Mouse (Mus musculus): ENCODE data around the gene Lgals4.

DNA sequence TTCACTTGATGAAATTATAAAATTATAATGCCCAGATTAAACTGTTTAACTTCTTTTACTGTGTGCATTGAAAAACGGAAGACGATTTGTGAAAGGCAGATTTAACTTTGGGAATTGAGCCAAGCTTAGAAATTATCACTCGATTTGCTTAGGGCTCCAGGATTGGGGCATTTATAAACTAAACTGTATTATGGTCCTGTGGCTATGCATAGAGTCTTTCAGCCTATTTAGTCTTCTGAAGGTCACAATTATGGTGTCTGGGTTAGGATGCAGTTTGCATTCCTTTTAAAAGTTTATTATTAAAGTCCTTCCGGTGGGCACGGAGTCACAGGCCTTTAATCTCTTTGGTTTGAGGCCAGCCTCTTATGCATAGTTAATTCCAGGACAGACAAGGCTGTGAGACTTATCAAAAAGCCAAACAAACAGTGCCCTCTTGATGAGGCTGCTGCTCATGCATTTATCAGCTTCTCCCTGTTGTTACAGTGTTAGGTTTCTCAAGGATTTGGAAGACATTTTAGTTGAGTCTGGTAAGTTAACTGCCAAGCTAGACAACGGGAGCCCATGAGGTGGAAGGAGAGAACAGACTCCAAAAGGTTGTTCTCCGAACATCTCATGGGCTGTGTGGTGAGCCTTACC is 21.9 kb upstream of the Lgals4 start:
- 0 out of 2 replicates have a peak, but pooled peaks have one; percentile 9 for TF ChIP-seq CTCF (IDR thresholded peaks at IDR 0.05; ENCODE audit: low read depth)
- TF ChIP-seq EP300 (IDR thresholded peaks at IDR 0.05; ENCODE audit: low read depth): no peak; the same call in 1 of the 2 replicates

Data from liver, embryonic 14.5 days (tissue).